Mouse (Mus musculus): Measurements from ENCODE around the gene Ercc6. TPM values are rescaled to one million over a fixed set of nuclear protein-coding genes. Genes with fewer than 3 reads are reported as not detected.

The Ercc6 gene
- polyA plus RNA-seq, 2 experiments, result 12.2 to 15.0 TPM

GRCm38 (mm10) chr14:32546676-32547075 is 33.4 kb downstream of the Ercc6 start:
- WGBS, result 35% methylated on average over 5 of the region's 5 CpGs
- ATAC-seq (ENCODE audit: low FRiP score, low read depth), result no peak
- peaks cover 30% of the 10 kb centered on the region for H3K36me3 ChIP-seq (ENCODE audit: control insufficient read depth, insufficient read depth, low read length)

GRCm38 (mm10) chr14:32551854-32552253 is 38.5 kb downstream of the Ercc6 start:
- WGBS, result 82% methylated on average over 5 of the region's 5 CpGs
- H3K27ac ChIP-seq (replicated peaks; ENCODE audit: low read depth, low read length), result no peak overlapping the region
- H3K36me3 ChIP-seq (ENCODE audit: control insufficient read depth, insufficient read depth, low read length), result peaks cover 42% of the 10 kb centered on the region
- H3K9ac ChIP-seq (ENCODE audit: low read depth, low read length, severe bottlenecking), result no peak overlapping the region
- no peak overlapping the region for H3K4me2 ChIP-seq (replicated peaks; ENCODE audit: low read depth, low read length, severe bottlenecking)
- TF ChIP-seq POLR2A (IDR thresholded peaks at IDR 0.05; ENCODE audit: borderline replicate concordance, extremely low read depth, insufficient read depth, insufficient read length), result no peak
- no peaks in the 10 kb centered on the region for H3K9me3 ChIP-seq (ENCODE audit: control insufficient read depth, low read length)
- H3K27me3 ChIP-seq (ENCODE audit: control insufficient read depth, insufficient read depth, low read length), result no peaks in the 10 kb centered on the region
- DNase-seq (ENCODE audit: low spot score), result no peak
- H3K4me1 ChIP-seq (ENCODE audit: control insufficient read depth, insufficient read depth, low read length), result no peaks in the 10 kb centered on the region
- no peak overlapping the region for H3K4me3 ChIP-seq (replicated peaks; ENCODE audit: low read length)
- no peak for ATAC-seq (ENCODE audit: low FRiP score, low read depth)

More at GRCm38 (mm10) chr14:32546676-32547075, 33.4 kb downstream of the Ercc6 start:
- Histone ChIP-seq H3K9me3 (ENCODE audit: control insufficient read depth, low read length) (no peaks in the 10 kb centered on the region), H3K27ac (replicated peaks; ENCODE audit: low read depth, low read length) (no peak overlapping the region), H3K4me1 (ENCODE audit: control insufficient read depth, insufficient read depth, low read length) (no peaks in the 10 kb centered on the region), H3K4me2 (replicated peaks; ENCODE audit: low read depth, low read length, severe bottlenecking) (no peak overlapping the region), H3K4me3 (replicated peaks; ENCODE audit: low read length) (no peak overlapping the region), H3K9ac (ENCODE audit: low read depth, low read length, severe bottlenecking) (no peak overlapping the region), H3K27me3 (ENCODE audit: control insufficient read depth, insufficient read depth, low read length) (no peaks in the 10 kb centered on the region)
- DNase-seq (ENCODE audit: low spot score), result no peak
- TF ChIP-seq POLR2A (IDR thresholded peaks at IDR 0.05; ENCODE audit: borderline replicate concordance, extremely low read depth, insufficient read depth, insufficient read length), result no peak

GRCm38 (mm10) chr14:32553198-32553903 is 40.0 kb downstream of the Ercc6 start:
- no peak for ATAC-seq (ENCODE audit: low FRiP score, low read depth)
- Histone ChIP-seq H3K36me3 (ENCODE audit: control insufficient read depth, insufficient read depth, low read length) (peaks cover 42% of the 10 kb centered on the region), H3K4me3 (replicated peaks; ENCODE audit: low read length) (no peak overlapping the region), H3K4me1 (ENCODE audit: control insufficient read depth, insufficient read depth, low read length) (no peaks in the 10 kb centered on the region), H3K27me3 (ENCODE audit: control insufficient read depth, insufficient read depth, low read length) (no peaks in the 10 kb centered on the region), H3K9ac (ENCODE audit: low read depth, low read length, severe bottlenecking) (no peak overlapping the region), H3K4me2 (replicated peaks; ENCODE audit: low read depth, low read length, severe bottlenecking) (no peak overlapping the region), H3K27ac (replicated peaks; ENCODE audit: low read depth, low read length) (no peak overlapping the region), H3K9me3 (ENCODE audit: control insufficient read depth, low read length) (no peaks in the 10 kb centered on the region)
- no peak for DNase-seq (ENCODE audit: low spot score)
- WGBS, result 72% methylated on average over 10 of the region's 10 CpGs
- TF ChIP-seq POLR2A (IDR thresholded peaks at IDR 0.05; ENCODE audit: borderline replicate concordance, extremely low read depth, insufficient read depth, insufficient read length), result no peak

GRCm38 (mm10) chr14:32554860-32555526 is 41.7 kb downstream of the Ercc6 start:
- no peak for ATAC-seq (ENCODE audit: low FRiP score, low read depth)
- Histone ChIP-seq H3K9ac (ENCODE audit: low read depth, low read length, severe bottlenecking) (no peak overlapping the region), H3K27ac (replicated peaks; ENCODE audit: low read depth, low read length) (no peak overlapping the region), H3K4me3 (replicated peaks; ENCODE audit: low read length) (no peak overlapping the region), H3K9me3 (ENCODE audit: control insufficient read depth, low read length) (no peaks in the 10 kb centered on the region), H3K4me1 (ENCODE audit: control insufficient read depth, insufficient read depth, low read length) (no peaks in the 10 kb centered on the region), H3K27me3 (ENCODE audit: control insufficient read depth, insufficient read depth, low read length) (no peaks in the 10 kb centered on the region), H3K4me2 (replicated peaks; ENCODE audit: low read depth, low read length, severe bottlenecking) (no peak overlapping the region), H3K36me3 (ENCODE audit: control insufficient read depth, insufficient read depth, low read length) (peaks cover 42% of the 10 kb centered on the region)
- WGBS, result 23% methylated on average over 8 of the region's 8 CpGs
- no peak for DNase-seq (ENCODE audit: low spot score)
- no peak for TF ChIP-seq POLR2A (IDR thresholded peaks at IDR 0.05; ENCODE audit: borderline replicate concordance, extremely low read depth, insufficient read depth, insufficient read length)

- ATAC-seq (ENCODE audit: low FRiP score, low read depth) (no peak), DNase-seq (ENCODE audit: low spot score) (no peak)
- Histone ChIP-seq H3K9me3 (ENCODE audit: control insufficient read depth, low read length) (no peaks in the 10 kb centered on the region), H3K4me3 (replicated peaks; ENCODE audit: low read length) (no peak overlapping the region), H3K27me3 (ENCODE audit: control insufficient read depth, insufficient read depth, low read length) (no peaks in the 10 kb centered on the region), H3K36me3 (ENCODE audit: control insufficient read depth, insufficient read depth, low read length) (peaks cover 63% of the 10 kb centered on the region), H3K4me1 (ENCODE audit: control insufficient read depth, insufficient read depth, low read length) (no peaks in the 10 kb centered on the region), H3K4me2 (replicated peaks; ENCODE audit: low read depth, low read length, severe bottlenecking) (no peak overlapping the region), H3K9ac (ENCODE audit: low read depth, low read length, severe bottlenecking) (no peak overlapping the region), H3K27ac (replicated peaks; ENCODE audit: low read depth, low read length) (no peak overlapping the region)
- no peak for TF ChIP-seq POLR2A (IDR thresholded peaks at IDR 0.05; ENCODE audit: borderline replicate concordance, extremely low read depth, insufficient read depth, insufficient read length)
- WGBS, result 97% methylated on average over 3 of the region's 3 CpGs
These were observed 48.1 kb downstream of the Ercc6 start for GRCm38 (mm10) chr14:32561428-32561827.
